Mouse (Mus musculus): ENCODE data around the gene Nfkbie. TPM values are rescaled to one million over a fixed set of nuclear protein-coding genes. Genes with fewer than 3 reads are reported as not detected.

Nfkbie gene
- total RNA-seq, 2 experiments from 2014 or later: 1.5 to 1.9 TPM

GRCm38 (mm10) chr17:45544001-45544872 is 11.3 kb upstream of the Nfkbie start:
- no peak for DNase-seq

GRCm38 (mm10) chr17:45544873-45545277 is 10.6 kb upstream of the Nfkbie start:
- DNase-seq: no peak

GRCm38 (mm10) chr17:45545278-45545961 is 10.1 kb upstream of the Nfkbie start:
- no peak for DNase-seq

GRCm38 (mm10) chr17:45546941-45547340 is 8.6 kb upstream of the Nfkbie start:
- no peak for DNase-seq

- DNase-seq: no peak
Measured at GRCm38 (mm10) chr17:45547461-45548190, 7.9 kb upstream of the Nfkbie start.

GRCm38 (mm10) chr17:45548541-45549512 is 6.7 kb upstream of the Nfkbie start:
- no peak for DNase-seq

GRCm38 (mm10) chr17:45549617-45550181 is 5.8 kb upstream of the Nfkbie start, which contains the start of gene Tmem151b:
TSS of gene Tmem151b (minus strand) at chr17:45549677.
- DNase-seq: no peak

- no peak for DNase-seq
Measured at GRCm38 (mm10) chr17:45550253-45550652, 5.2 kb upstream of the Nfkbie start.

GRCm38 (mm10) chr17:45551249-45551796 is 4.2 kb upstream of the Nfkbie start:
- DNase-seq: no peak

- DNase-seq: peak; percentile 87
Measured at GRCm38 (mm10) chr17:45551816-45552451, 3.6 kb upstream of the Nfkbie start.

- DNase-seq: no peak
Measured at GRCm38 (mm10) chr17:45553065-45553464, 2.4 kb upstream of the Nfkbie start.

- no peak for DNase-seq
Measured at GRCm38 (mm10) chr17:45554420-45554819, 1.1 kb upstream of the Nfkbie start.

- no peak for DNase-seq
Measured at GRCm38 (mm10) chr17:45556107-45556489, 595 bp downstream of the Nfkbie start.

GRCm38 (mm10) chr17:45556514-45557245 is 1.2 kb downstream of the Nfkbie start:
- DNase-seq: no peak

GRCm38 (mm10) chr17:45557246-45557824 is 1.8 kb downstream of the Nfkbie start:
- DNase-seq: no peak

- no peak for DNase-seq
Measured at GRCm38 (mm10) chr17:45557998-45558862, 2.7 kb downstream of the Nfkbie start.

- no peak for DNase-seq
Measured at GRCm38 (mm10) chr17:45559732-45560525, 4.4 kb downstream of the Nfkbie start.

GRCm38 (mm10) chr17:45563216-45563615 is 7.7 kb downstream of the Nfkbie start:
- no peak for DNase-seq

All from heart, postnatal 4 days (tissue).